Mouse (Mus musculus) testis, adult 2 months (tissue): Measurements from ENCODE around the gene Olfr548-ps1. TPM values are rescaled to one million over a fixed set of nuclear protein-coding genes. Genes with fewer than 3 reads are reported as not detected.
A peak's percentile ranks its signal among the peaks of the same experiment; 100 is the strongest.

ENCODE experiments used
- H3K27ac ChIP-seq: fragments of 200-500 bp; 2 replicates; pipeline ENCODE4 v1.5.1; 2012; ENCODE audit warnings: low read depth, low read length; ENCODE audit not compliant: control insufficient read depth, insufficient read depth
- H3K27me3 ChIP-seq: fragments of 200-500 bp; 2 replicates; pipeline ENCODE4 v1.6.1; 2012; ENCODE audit warnings: mild to moderate bottlenecking, low read length, moderate library complexity; ENCODE audit not compliant: control insufficient read depth, insufficient read depth
- H3K36me3 ChIP-seq: fragments of 200-500 bp; 2 replicates; pipeline ENCODE4 v1.6.1; 2012; ENCODE audit warnings: mild to moderate bottlenecking, low read length; ENCODE audit not compliant: control insufficient read depth, insufficient read depth
- H3K4me1 ChIP-seq: fragments of 200-500 bp; 2 replicates; pipeline ENCODE4 v1.6.1; 2012; ENCODE audit warnings: low read length; ENCODE audit not compliant: control insufficient read depth, insufficient read depth
- H3K4me3 ChIP-seq: fragments of 200-500 bp; 2 replicates; pipeline ENCODE4 v1.5.1; 2012; ENCODE audit warnings: low read depth, mild to moderate bottlenecking, low read length, moderate library complexity, mixed read lengths; ENCODE audit not compliant: control insufficient read depth
- CTCF ChIP-seq: fragments of 200-500 bp; IDR thresholded peaks from 2 replicates; pipeline ENCODE4 v1.5.1; 2012; ENCODE audit warnings: low read depth, mild to moderate bottlenecking, inconsistent platforms, low read length, moderate library complexity; ENCODE audit not compliant: control insufficient read depth, insufficient read depth, insufficient replicate concordance
- POLR2A ChIP-seq: fragments of 200-500 bp; IDR thresholded peaks from 2 replicates; pipeline ENCODE4 v1.6.1; 2012; ENCODE audit warnings: low read depth, mild to moderate bottlenecking, inconsistent platforms, low read length, moderate library complexity; ENCODE audit not compliant: control insufficient read depth
- polyA plus RNA-seq: library from polyadenylated mRNA; depleted of rRNA; stranded (reverse); fragments of >200 nt; gene quantifications from 2 replicates; pipeline ENCODE4 v1.2.3, GENCODE M21; 2012; rRNA removed

The Olfr548-ps1 gene
- polyA plus RNA-seq, 1 experiment: not detected

- TF ChIP-seq CTCF: no peak
- H3K27ac ChIP-seq: no peak within 1 kb of the TSS
Observed at GRCm38 (mm10) chr7:102549570-102549969, 8.9 kb downstream of the Olfr548-ps1 start, which contains the start of gene Olfr549. Gene Olfr549, plus strand, starts transcription at chr7:102549870.

GRCm38 (mm10) chr7:102553279-102553678, 12.6 kb downstream of the Olfr548-ps1 start:
- Histone ChIP-seq H3K27me3 (no peaks in the 10 kb centered on the region), H3K4me3 (no peak overlapping the region), H3K4me1 (no peaks in the 10 kb centered on the region), H3K36me3 (no peaks in the 10 kb centered on the region), H3K27ac (no peak overlapping the region)
- TF ChIP-seq CTCF (no peak), POLR2A (no peak)

More at GRCm38 (mm10) chr7:102549570-102549969, 8.9 kb downstream of the Olfr548-ps1 start, which contains the start of gene Olfr549:
- Histone ChIP-seq H3K36me3 (no peaks in the 10 kb centered on the region), H3K4me1 (no peaks in the 10 kb centered on the region), H3K4me3 (no peak within 1 kb of the TSS), H3K27me3 (no peaks in the 10 kb centered on the region)

DNA sequence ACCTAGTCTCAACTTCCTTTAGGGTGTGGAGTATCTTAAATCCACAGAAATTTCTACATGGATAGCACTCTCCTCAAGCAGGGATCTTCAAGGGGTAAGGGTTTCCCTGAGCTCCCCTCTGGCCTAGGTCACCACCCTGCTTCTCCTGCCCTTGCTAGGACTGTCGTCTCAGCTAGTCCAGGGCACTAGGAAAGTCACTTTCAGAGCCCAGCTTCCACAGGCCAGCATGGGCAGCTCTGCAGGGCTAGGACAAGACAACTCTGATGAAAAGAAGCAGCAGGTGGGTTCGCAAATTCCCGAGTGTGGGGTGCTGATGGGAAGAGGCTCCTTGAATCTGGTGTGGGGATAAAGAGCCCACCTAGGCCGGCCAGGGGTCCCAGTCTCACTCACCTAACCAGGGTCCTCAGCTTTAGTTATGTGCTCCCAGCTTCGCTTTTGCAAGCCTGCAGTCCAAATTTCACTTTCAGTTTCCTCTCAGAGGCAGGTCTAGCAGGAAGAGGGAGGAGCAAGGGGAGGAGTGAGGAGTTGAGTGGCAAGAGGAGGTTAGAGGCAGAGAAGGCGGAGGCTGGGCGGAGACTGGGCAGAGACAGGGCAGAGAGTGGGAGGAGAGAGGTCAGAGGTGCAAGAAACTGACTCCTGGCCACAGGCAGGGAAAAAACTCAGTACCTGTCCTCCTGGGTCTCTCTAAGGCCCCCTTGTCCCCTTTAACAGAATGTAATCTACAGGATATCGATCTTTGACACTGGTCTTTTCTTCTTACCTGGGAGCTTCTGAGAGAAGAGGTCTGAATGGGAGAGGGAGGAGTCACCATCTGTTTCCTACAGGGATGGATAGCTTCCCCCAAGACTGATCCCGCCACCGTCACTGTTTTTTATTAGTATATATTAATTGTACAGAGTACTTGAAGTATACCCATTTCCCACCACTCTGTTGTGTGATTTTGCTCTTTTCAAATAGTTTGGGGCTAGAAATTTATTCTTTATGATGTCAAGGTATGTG, 24.6 kb downstream of the Olfr548-ps1 start, which contains the start of gene Trim21:
Trim21 (minus strand) TSS at position 488 of the 999 bp plus-strand sequence.
- TF ChIP-seq POLR2A (no peak), CTCF (no peak)
- Histone ChIP-seq H3K4me3 (peak within 1 kb of the TSS; percentile 87), H3K27ac (0 out of 2 replicates have a peak within 1 kb of the TSS, but pooled peaks have one; percentile 13), H3K36me3 (no peaks in the 10 kb centered on the region), H3K27me3 (no peaks in the 10 kb centered on the region), H3K4me1 (no peaks in the 10 kb centered on the region)

DNA sequence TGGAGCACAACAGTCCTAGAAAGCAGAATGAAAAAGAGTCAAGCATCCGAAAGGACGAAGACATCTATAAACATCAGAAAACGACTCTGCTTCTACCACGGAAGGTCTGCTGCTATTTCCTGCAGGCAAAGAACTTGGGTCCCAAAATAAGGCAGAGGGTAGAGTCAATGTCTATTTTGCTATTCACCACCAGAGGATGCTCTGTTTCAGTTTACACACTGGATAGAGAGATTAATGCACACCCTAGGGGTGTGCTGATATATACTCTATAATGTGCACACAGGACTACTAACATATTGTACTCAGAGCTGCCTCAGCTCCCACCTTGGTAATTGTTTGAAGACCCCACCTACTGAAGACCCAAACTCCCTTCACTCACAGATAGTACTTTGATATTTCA, 25.5 kb downstream of the Olfr548-ps1 start:
- no peak overlapping the region for H3K27ac ChIP-seq
- H3K4me3 ChIP-seq: no peak overlapping the region
- no peaks in the 10 kb centered on the region for H3K4me1 ChIP-seq
- no peak for TF ChIP-seq CTCF
- no peak for TF ChIP-seq POLR2A
- no peaks in the 10 kb centered on the region for H3K27me3 ChIP-seq
- no peaks in the 10 kb centered on the region for H3K36me3 ChIP-seq

DNA sequence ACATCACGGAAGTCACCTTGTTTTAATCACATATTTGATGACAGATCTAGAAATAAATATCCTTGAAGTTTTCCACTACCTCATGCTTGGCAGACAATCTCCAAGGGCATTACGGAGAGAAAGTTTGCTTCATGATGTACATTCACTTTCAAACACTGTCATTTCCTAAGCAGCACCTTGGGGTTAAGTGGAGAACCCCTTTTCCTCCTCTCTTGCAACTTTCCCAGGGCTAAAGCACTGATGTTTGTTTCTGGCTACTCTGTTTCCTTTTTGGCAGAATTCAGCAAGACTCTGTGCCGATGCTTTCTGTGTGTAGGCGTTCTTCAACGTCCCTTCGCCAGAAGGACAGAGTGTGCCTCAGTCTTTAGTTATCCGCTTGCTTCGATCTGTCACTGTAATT, 30.4 kb downstream of the Olfr548-ps1 start, which contains the start of gene Olfr550:
Olfr550 (plus strand) TSS at position 301 of the 400 bp plus-strand sequence.
- no peaks in the 10 kb centered on the region for H3K27me3 ChIP-seq
- no peak for TF ChIP-seq POLR2A
- no peak for TF ChIP-seq CTCF
- no peak within 1 kb of the TSS for H3K27ac ChIP-seq
- no peaks in the 10 kb centered on the region for H3K4me1 ChIP-seq
- no peaks in the 10 kb centered on the region for H3K36me3 ChIP-seq
- no peak within 1 kb of the TSS for H3K4me3 ChIP-seq

- H3K4me1 ChIP-seq: no peaks in the 10 kb centered on the region
- H3K27me3 ChIP-seq: no peaks in the 10 kb centered on the region
- H3K4me3 ChIP-seq: no peak overlapping the region
- H3K27ac ChIP-seq: no peak overlapping the region
- TF ChIP-seq CTCF (no peak), POLR2A (no peak)
- no peaks in the 10 kb centered on the region for H3K36me3 ChIP-seq
Observed at GRCm38 (mm10) chr7:102573174-102573830, 32.6 kb downstream of the Olfr548-ps1 start.

DNA sequence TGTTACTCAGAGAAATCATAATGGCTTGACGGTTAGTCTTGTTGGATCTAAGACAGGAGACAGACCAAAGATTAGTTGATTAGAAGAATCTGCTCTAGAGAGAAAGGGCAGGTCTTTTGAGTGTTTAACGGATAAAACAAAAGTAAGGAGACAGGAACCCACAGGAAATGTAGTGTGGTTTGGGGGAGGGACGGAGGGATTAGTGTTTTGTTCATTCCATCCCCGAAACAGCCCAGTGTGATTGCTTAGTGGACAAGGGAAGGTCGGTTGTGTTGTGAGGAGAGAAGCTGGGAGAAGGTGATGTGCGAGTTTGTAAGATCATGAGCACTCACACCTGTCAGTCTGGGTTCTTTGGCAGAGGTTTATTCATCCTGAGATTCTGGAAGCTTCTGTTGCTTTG, 35.3 kb downstream of the Olfr548-ps1 start:
- no peak overlapping the region for H3K4me3 ChIP-seq
- no peaks in the 10 kb centered on the region for H3K27me3 ChIP-seq
- TF ChIP-seq CTCF (no peak), POLR2A (no peak)
- H3K4me1 ChIP-seq: no peaks in the 10 kb centered on the region
- H3K27ac ChIP-seq: no peak overlapping the region
- H3K36me3 ChIP-seq: no peaks in the 10 kb centered on the region

GRCm38 (mm10) chr7:102591786-102592185, 51.1 kb downstream of the Olfr548-ps1 start, which contains the start of gene Olfr551:
Gene Olfr551, minus strand, starts transcription at chr7:102591886.
- H3K4me1 ChIP-seq: no peaks in the 10 kb centered on the region
- H3K36me3 ChIP-seq: no peaks in the 10 kb centered on the region
- no peak within 1 kb of the TSS for H3K27ac ChIP-seq
- no peak for TF ChIP-seq POLR2A
- no peak for TF ChIP-seq CTCF
- no peak within 1 kb of the TSS for H3K4me3 ChIP-seq
- no peaks in the 10 kb centered on the region for H3K27me3 ChIP-seq

Other genes with a start within 250 kb of the Olfr548-ps1 start
- gene Rrm1, start 99.2 kb upstream of the Olfr548-ps1 start, polyA plus RNA-seq: 18.8 and 27.6 TPM in 2 replicates
- gene Olfr543, start 59.2 kb upstream of the Olfr548-ps1 start, polyA plus RNA-seq: 0.12 TPM in 1 of 2 replicates, not detected in the other
- not detected in 2 replicates for gene Olfr544, start 52.6 kb upstream of the Olfr548-ps1 start, polyA plus RNA-seq
- not detected in 2 replicates for gene Olfr545, start 41.3 kb upstream of the Olfr548-ps1 start, polyA plus RNA-seq
- gene Olfr547, start 6.1 kb upstream of the Olfr548-ps1 start, polyA plus RNA-seq: not detected in 2 replicates
- gene Olfr549, start 9.0 kb downstream of the Olfr548-ps1 start, polyA plus RNA-seq: not detected in 2 replicates
- gene Trim21, start 24.6 kb downstream of the Olfr548-ps1 start, polyA plus RNA-seq: 0.54 and 0.59 TPM in 2 replicates
- not detected in 2 replicates for gene Olfr550, start 30.5 kb downstream of the Olfr548-ps1 start, polyA plus RNA-seq
- not detected in 2 replicates for gene Olfr551, start 51.0 kb downstream of the Olfr548-ps1 start, polyA plus RNA-seq
- gene Olfr552, start 56.9 kb downstream of the Olfr548-ps1 start, polyA plus RNA-seq: not detected in 2 replicates
- not detected in 2 replicates for gene Olfr553, start 77.3 kb downstream of the Olfr548-ps1 start, polyA plus RNA-seq
- 0.14 and 0.26 TPM in 2 replicates for gene Olfr554, start 97.5 kb downstream of the Olfr548-ps1 start, polyA plus RNA-seq
- gene Olfr555, start 117.9 kb downstream of the Olfr548-ps1 start, polyA plus RNA-seq: not detected in 2 replicates
- gene Olfr556, start 124.0 kb downstream of the Olfr548-ps1 start, polyA plus RNA-seq: not detected in 2 replicates
- 6.0 and 8.3 TPM in 2 replicates for gene Trim68, start 146.4 kb downstream of the Olfr548-ps1 start, polyA plus RNA-seq
- 0.10 TPM in 1 of 2 replicates, not detected in the other for gene Olfr557, start 155.0 kb downstream of the Olfr548-ps1 start, polyA plus RNA-seq
- gene Olfr558, start 161.3 kb downstream of the Olfr548-ps1 start, polyA plus RNA-seq: 0.19 and 0.25 TPM in 2 replicates
- 0.25 and 0.47 TPM in 2 replicates for gene Olfr33, start 178.2 kb downstream of the Olfr548-ps1 start, polyA plus RNA-seq
- gene Olfr559, start 186.6 kb downstream of the Olfr548-ps1 start, polyA plus RNA-seq: not detected in 2 replicates
- gene Olfr560, start 218.5 kb downstream of the Olfr548-ps1 start, polyA plus RNA-seq: not detected in 2 replicates
- gene Olfr78, start 218.6 kb downstream of the Olfr548-ps1 start, polyA plus RNA-seq: 1.1 and 1.3 TPM in 2 replicates
- not detected in 2 replicates for gene Olfr561, start 230.3 kb downstream of the Olfr548-ps1 start, polyA plus RNA-seq